Mouse (Mus musculus) liver, postnatal 0 days (tissue): ENCODE results near the gene Tmem63b. TPM values are rescaled to one million over a fixed set of nuclear protein-coding genes. Genes with fewer than 3 reads are reported as not detected.
"Not testable (repeated sequence)": the region's sequence is repeated elsewhere in the genome, so short reads cannot be mapped to it uniquely, and the experiment has no call there.

Experiments
- ATAC-seq: fragments of 200-750 bp; cut with Nextera tagmentation; 2 replicates; pipeline ENCODE4 v1.8.0; 2017; ENCODE audit warnings: mild to moderate bottlenecking, moderate library complexity
- DNase-seq: peaks from one replicate; pipeline ENCODE4 v3.0.0-alpha.2; 2016
- H3K27ac ChIP-seq: fragments of 300-500 bp; sonication (generic); 2 replicates; pipeline ENCODE4 v1.5.1; 2014; ENCODE audit warnings: antibody characterized with exemption, moderate library complexity, mild to moderate bottlenecking, low read depth
- H3K27me3 ChIP-seq: fragments of 300-500 bp; sonication (generic); 2 replicates; pipeline ENCODE4 v1.6.1; 2014; ENCODE audit warnings: low read length, control low read depth, mixed read lengths; ENCODE audit not compliant: insufficient read depth
- H3K36me3 ChIP-seq: fragments of 300-500 bp; sonication (generic); replicated peaks from 2 replicates; pipeline ENCODE4 v1.6.1; 2014; ENCODE audit warnings: mild to moderate bottlenecking, control low read depth, low read length, moderate library complexity, mixed read lengths; ENCODE audit not compliant: insufficient read depth
- H3K4me1 ChIP-seq: fragments of 300-500 bp; sonication (generic); 2 replicates; pipeline ENCODE4 v1.6.1; 2014; ENCODE audit warnings: antibody characterized with exemption, mild to moderate bottlenecking, control low read depth; ENCODE audit not compliant: insufficient read depth
- H3K4me2 ChIP-seq: fragments of 300-500 bp; sonication (generic); 2 replicates; pipeline ENCODE4 v1.6.1; 2014; ENCODE audit warnings: low read depth, mild to moderate bottlenecking, low read length, moderate library complexity, mixed read lengths
- H3K4me3 ChIP-seq: fragments of 300-500 bp; sonication (generic); 2 replicates; pipeline ENCODE4 v1.5.1; 2014; ENCODE audit warnings: low read depth, low read length
- H3K9ac ChIP-seq: fragments of 300-500 bp; sonication (generic); replicated peaks from 2 replicates; pipeline ENCODE4 v1.6.1; 2014; ENCODE audit warnings: mild to moderate bottlenecking, moderate library complexity
- H3K9me3 ChIP-seq: fragments of 300-500 bp; sonication (generic); 2 replicates; pipeline ENCODE4 v1.6.1; 2016; ENCODE audit warnings: mild to moderate bottlenecking, control low read depth, low read length, mixed read lengths
- CTCF ChIP-seq: sonication (generic); IDR thresholded peaks from 2 replicates; pipeline ENCODE4 v1.5.1; 2016; ENCODE audit warnings: antibody characterized with exemption, low read depth
- EP300 ChIP-seq: IDR thresholded peaks from 2 replicates; pipeline ENCODE4 v1.6.1; 2016; ENCODE audit warnings: antibody characterized with exemption, low read depth, mild to moderate bottlenecking
- WGBS: fragments of 180-500 bp; shearing (Covaris S2); extraction: QIAGEN DNeasy Blood & Tissue Kit; methylation state at CpG from one replicate; pipeline ENCODE4 v1.1.7; 2014; ENCODE audit not compliant: insufficient replicate concordance; 5-methylcytosine and 5-hydroxymethylcytosine counted together
- polyA plus RNA-seq: library from polyadenylated mRNA; unstranded; fragments of >200 nt; fragmentation: Nextera tagmentation; extraction: Ambion mirVana; gene quantifications from 2 replicates; pipeline ENCODE4 v1.2.1, GENCODE M21; 2015

Tmem63b gene
- polyA plus RNA-seq, 1 experiment from 2014 or later = 16.9 TPM

DNA sequence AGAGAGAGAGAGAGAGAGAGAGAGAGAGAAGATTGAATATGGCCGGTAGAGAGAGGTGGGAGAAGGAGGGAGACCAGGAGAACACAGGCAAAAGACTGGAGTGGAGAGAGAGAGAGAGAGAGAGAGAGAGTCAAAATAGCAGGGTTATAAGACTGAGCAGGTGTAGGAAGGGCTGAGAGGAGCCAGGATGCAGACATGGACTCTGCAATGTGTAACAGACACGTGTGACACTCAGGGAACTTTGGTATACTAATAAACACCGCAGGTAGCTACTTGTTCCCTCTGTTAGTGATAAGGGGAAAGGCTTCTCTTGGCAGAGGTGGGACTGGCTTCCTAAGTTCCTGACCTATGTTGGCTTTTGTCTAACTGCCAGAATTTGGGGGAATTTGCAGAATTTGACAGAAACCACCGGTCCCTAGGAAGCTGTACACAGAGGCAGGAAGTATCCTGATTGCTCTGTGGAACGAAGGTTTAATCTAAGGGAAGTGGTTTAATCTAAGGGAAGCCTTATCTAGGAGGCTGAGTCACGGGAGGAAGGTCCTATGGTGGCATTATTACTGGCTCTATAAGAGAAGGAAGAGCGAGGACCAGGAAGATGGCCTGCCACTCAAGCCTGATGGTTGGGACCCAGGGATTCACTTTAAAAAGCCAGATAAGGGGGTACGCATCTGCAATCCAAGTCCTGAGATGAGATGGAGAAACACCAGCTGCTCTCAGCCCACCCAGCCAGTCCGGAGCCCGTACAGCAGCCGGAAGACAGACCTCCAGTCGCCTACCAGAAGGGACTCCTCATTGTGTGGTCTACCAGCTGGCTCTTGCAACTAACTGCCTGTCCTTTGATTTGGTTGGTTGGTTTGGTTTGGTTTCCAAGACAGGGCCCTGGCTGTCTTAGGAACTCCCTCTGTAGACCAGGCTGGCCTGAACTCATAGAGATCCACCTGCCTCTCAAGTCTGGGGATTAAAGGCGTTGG is 57.5 kb downstream of the Tmem63b start:
- ATAC-seq (peak; percentile 38; the same call in 1 of the 2 replicates), DNase-seq (no peak)
- Histone ChIP-seq H3K4me3 (no peak overlapping the region), H3K27ac (peak overlapping the region; percentile 58), H3K27me3 (0 out of 2 replicates have a peak, but pooled peaks cover 2% of the 10 kb centered on the region), H3K4me1 (peaks cover 10% of the 10 kb centered on the region), H3K36me3 (no peaks in the 10 kb centered on the region), H3K4me2 (0 out of 2 replicates have a peak overlapping the region, but pooled peaks have one; percentile 71), H3K9ac (no peak overlapping the region), H3K9me3 (no peaks in the 10 kb centered on the region)
- TF ChIP-seq CTCF (no peak), EP300 (no peak)
- 43% methylated on average over 13 of the region's 13 CpGs for whole genome bisulfite sequencing

DNA sequence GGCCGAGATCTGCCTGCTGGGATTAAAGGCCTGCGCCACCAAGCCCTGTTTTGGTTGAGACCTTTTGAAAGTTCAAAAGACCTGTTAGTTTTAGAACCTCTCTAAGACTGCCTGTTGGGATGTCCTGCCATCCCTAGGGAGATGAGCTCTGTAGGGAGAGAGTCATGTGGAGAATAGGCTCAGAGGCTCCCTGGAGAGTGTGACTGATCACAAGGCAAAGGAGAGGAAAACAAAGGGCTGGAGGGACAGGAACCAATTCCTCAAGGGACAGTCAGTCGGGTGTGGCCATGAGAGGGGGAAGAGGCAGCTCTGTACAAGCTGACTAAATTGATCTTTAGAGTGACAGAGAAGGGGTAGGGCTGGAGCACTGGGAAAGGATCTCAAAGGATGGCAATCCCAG is 58.5 kb downstream of the Tmem63b start:
- Histone ChIP-seq H3K27ac (0 out of 2 replicates have a peak overlapping the region, but pooled peaks have one; percentile 22), H3K9ac (no peak overlapping the region), H3K4me3 (no peak overlapping the region), H3K9me3 (no peaks in the 10 kb centered on the region), H3K27me3 (0 out of 2 replicates have a peak, but pooled peaks cover 2% of the 10 kb centered on the region), H3K36me3 (no peaks in the 10 kb centered on the region), H3K4me1 (peaks cover 10% of the 10 kb centered on the region), H3K4me2 (no peak overlapping the region)
- TF ChIP-seq CTCF (no peak), EP300 (no peak)
- WGBS = 58% methylated on average over 3 of the region's 3 CpGs
- DNase-seq (no peak), ATAC-seq (no peak)

DNA sequence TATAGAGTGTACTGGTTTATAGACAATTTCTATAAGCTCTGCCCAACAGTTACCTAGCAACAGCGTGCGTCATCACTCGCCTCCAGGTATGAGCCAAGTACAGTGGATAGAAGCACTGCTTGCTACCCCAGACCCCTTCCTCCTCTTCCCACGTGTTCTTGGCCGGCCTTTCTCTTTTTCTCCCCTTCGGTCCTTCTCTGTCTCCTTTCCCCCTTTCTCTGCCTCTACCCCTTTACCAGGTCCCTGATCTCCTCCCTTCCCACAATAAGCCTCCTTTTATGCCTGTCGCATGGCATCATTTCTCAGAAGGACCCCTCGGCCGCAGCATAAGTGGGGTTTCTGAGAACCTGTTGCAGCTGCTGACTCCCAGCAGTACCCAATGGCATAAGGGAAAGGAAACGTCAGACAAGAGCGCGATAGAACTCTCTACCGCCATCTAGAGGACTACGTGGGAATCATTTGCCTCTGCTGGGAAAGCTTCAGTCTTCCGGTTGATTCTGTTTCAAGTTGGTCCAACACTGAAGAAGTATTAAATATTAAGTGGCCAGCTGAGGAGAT is 60.0 kb downstream of the Tmem63b start:
- peak overlapping the region; percentile 59 for H3K4me2 ChIP-seq
- DNase-seq (peak; percentile 81), ATAC-seq (peak; percentile 60)
- H3K27me3 ChIP-seq = 0 out of 2 replicates have a peak, but pooled peaks cover 2% of the 10 kb centered on the region
- no peak overlapping the region for H3K27ac ChIP-seq
- no peak for TF ChIP-seq EP300
- peak; percentile 97 for TF ChIP-seq CTCF
- no peak overlapping the region for H3K9ac ChIP-seq
- peaks cover 10% of the 10 kb centered on the region for H3K4me1 ChIP-seq
- H3K36me3 ChIP-seq = no peaks in the 10 kb centered on the region
- no peak overlapping the region for H3K4me3 ChIP-seq
- 25% methylated on average over 15 of the region's 15 CpGs for WGBS
- no peaks in the 10 kb centered on the region for H3K9me3 ChIP-seq

DNA sequence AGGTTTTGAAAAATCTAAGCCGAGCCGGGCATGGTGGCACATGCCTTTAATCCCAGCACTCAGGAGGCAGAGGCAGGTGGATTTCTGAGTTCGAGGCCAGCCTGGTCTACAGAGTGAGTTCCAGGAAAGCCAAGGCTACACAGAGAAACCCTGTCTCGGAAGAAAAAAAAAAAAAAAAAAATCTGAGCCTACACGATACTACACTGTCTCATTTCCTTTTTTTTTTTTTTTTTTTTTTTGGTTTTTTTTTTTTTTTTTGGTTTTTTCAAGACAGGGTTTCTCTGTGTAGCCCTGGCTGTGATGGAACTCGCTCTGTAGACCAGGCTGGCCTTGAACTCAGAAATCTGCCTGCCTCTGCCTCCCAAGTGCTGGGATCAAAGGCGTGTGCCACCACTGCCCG is 63.3 kb downstream of the Tmem63b start:
- H3K27me3 ChIP-seq, H3K4me3 ChIP-seq, H3K9me3 ChIP-seq, H3K4me2 ChIP-seq, DNase-seq, ATAC-seq, H3K27ac ChIP-seq, H3K9ac ChIP-seq, H3K36me3 ChIP-seq: not testable (repeated sequence)
- 78% methylated on average over 8 of the region's 8 CpGs for WGBS
- peaks cover 18% of the 10 kb centered on the region for H3K4me1 ChIP-seq

DNA sequence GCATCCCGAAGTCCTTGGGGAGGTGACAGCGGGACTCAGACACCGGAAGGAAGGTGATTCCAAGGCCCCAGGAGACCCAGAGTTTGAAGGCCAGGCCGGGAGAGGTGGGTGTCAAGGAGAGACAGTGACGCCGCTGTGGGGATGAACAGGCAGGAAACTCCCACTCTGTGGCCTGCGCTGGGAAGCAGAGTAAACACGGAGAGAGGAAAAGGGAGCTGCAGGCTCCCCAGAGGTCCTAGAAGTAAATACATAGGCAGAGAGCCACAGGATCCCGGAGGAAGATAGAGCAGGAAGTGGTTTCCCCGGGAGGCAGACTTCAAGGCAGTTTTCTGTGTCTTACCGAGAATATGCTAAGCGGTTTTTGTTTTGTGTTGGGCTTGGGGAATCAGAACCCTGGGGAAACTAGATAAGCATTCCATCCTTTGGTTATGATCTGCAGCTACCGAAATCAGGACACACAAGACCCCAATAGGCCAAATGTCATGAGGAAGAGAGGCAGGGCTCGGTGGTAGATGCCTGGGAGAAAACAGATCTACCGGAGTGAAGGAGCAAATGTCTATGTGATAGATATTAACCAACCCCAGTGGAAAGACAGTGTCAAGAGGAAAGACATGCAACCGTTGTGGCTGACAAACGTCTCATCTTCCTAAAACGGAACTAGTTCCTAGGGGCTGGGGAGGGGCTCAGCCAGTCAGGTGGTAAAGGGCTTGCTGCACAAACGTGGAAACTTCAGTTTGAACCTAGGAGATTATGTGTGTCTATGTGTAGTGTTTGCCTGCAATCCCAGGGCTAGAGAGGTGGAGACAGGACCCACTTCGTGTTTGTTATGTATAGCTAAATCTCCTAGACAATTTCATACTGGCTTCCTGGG is 67.1 kb downstream of the Tmem63b start:
- 6% methylated on average over 20 of the region's 20 CpGs for WGBS
- ATAC-seq (peak; percentile 73), DNase-seq (peak; percentile 38)
- no peaks in the 10 kb centered on the region for H3K36me3 ChIP-seq
- H3K9me3 ChIP-seq = no peaks in the 10 kb centered on the region
- peak overlapping the region; percentile 41 for H3K4me3 ChIP-seq
- peak overlapping the region; percentile 57 for H3K9ac ChIP-seq
- peak overlapping the region; percentile 70 for H3K4me2 ChIP-seq
- peak overlapping the region; percentile 89 for H3K27ac ChIP-seq
- TF ChIP-seq EP300 (no peak), CTCF (no peak)
- no peaks in the 10 kb centered on the region for H3K27me3 ChIP-seq
- H3K4me1 ChIP-seq = peaks cover 18% of the 10 kb centered on the region
